Mouse (Mus musculus) kidney, adult 18-20 months (tissue): ENCODE results near the gene Pramel4.
"Not testable (repeated sequence)": the region's sequence is repeated elsewhere in the genome, so short reads cannot be mapped to it uniquely, and the experiment has no call there.

Experiments
- DNase-seq: peaks from one replicate; pipeline ENCODE4 v3.0.0; 2021

Pramel4 gene

GRCm38 (mm10) chr4:144058826-144059225 lies at the start of gene Pramel4:
Gene Pramel4, plus strand, starts transcription at chr4:144059126.
- not testable (repeated sequence) for DNase-seq

DNA sequence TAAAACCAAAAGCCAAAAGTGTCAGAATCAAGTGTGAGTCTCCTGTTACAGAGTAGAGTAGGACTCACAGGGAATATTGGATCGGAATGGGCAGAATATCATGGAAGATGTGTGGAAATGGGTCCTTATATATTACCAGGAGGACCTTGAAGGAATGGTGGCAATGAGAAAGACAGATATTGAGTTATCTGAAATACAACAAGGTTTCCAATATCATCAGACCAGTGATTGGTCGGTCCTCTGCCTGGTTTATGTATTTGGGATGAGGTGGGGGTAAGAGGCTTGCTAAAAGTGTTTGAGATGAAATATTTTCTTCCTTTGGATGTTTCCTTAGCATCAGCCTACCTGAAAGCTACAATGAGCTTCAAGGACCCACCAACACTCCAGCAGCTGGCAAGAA lies 47.2 kb downstream of the Pramel4 start, which contains the start of gene Gm13102:
Gene Gm13102, plus strand, starts transcription at position 301 of the 400 bp plus-strand sequence.
- not testable (repeated sequence) for DNase-seq
